Mouse (Mus musculus): ENCODE measurements at regions not wholly inside any gene's neighbourhood (a gene's known extent, or its start where the extent isn't known, plus 50 kb on each side); places are given as distances from the start of the nearest gene placed in this dataset.

DNA sequence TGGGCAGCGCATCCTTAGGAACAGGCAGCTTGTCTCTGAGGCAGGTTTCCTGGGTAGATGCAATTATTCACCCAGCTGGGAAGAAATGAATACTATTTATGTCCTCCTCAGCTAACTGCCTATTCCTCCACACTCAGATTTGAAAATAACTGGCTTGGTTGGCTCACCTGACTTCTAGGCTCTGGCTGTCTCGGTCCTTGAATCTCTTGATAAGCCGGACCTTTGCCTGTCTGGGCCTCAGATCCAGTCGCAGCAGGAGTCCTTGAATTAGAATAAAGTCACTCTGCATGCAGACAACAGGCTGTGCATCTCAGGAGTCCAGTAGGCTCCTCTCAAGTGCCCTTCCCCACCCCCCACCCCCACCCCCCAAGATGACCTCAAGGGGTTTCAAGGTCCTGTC, 108.7 kb upstream of the Arhgap5 start:
- Histone ChIP-seq H3K27ac (ENCODE audit: control insufficient read depth, low read depth, low read length) (no peak overlapping the region), H3K9ac (ENCODE audit: control insufficient read depth, low read depth, low read length, poor library complexity, severe bottlenecking) (no peak overlapping the region), H3K36me3 (ENCODE audit: control insufficient read depth in 1 of 2, insufficient read depth in 2 of 2, low read length in 2 of 2) (no peaks in the 10 kb centered on the region), H3K4me3 (ENCODE audit: control insufficient read depth in 1 of 2, insufficient read depth in 1 of 2, low read depth in 2 of 2, low read length in 2 of 2) (no peak overlapping the region), H3K27me3 (ENCODE audit: control insufficient read depth in 1 of 2, insufficient read depth in 2 of 2, low read length in 2 of 2) (no peaks in the 10 kb centered on the region; a peak in 1 of 4 replicates), H3K4me1 (ENCODE audit: control insufficient read depth in 1 of 2, insufficient read depth in 2 of 2, low read length in 2 of 2) (no peaks in the 10 kb centered on the region), H3K9me3 (replicated peaks; ENCODE audit: insufficient read depth, low read length) (no peaks in the 10 kb centered on the region), H3K79me2 (ENCODE audit: control insufficient read depth, insufficient read depth, low read length, poor library complexity) (no peaks in the 10 kb centered on the region)
- TF ChIP-seq MAZ (IDR thresholded peaks at IDR 0.05; ENCODE audit: low read depth, low read length), result no peak
- no peak for TF ChIP-seq MEF2A (IDR thresholded peaks at IDR 0.05; ENCODE audit: extremely low read depth, insufficient replicate concordance, low read depth, low read length, poor library complexity, severe bottlenecking)
- no peak for TF ChIP-seq SMC3 (IDR thresholded peaks at IDR 0.05; ENCODE audit: low read depth, low read length)
- no peak for TF ChIP-seq MAX (IDR thresholded peaks at IDR 0.05; ENCODE audit: low read length)
- no peak for TF ChIP-seq NRF1 (IDR thresholded peaks at IDR 0.05; ENCODE audit: insufficient read depth, low read depth, low read length, poor library complexity, severe bottlenecking)
- TF ChIP-seq ZNF384 (IDR thresholded peaks at IDR 0.05; ENCODE audit: low read depth, low read length), result no peak
- no peak for TF ChIP-seq JUND (IDR thresholded peaks at IDR 0.05; ENCODE audit: low read depth, low read length)
- TF ChIP-seq ZKSCAN1 (IDR thresholded peaks at IDR 0.05; ENCODE audit: low read depth, low read length), result no peak
- no peak for TF ChIP-seq POLR2AphosphoS2 (IDR thresholded peaks at IDR 0.05; ENCODE audit: low read length)
- no peak for TF ChIP-seq NELFE (IDR thresholded peaks at IDR 0.05; ENCODE audit: low read depth, low read length)
- no peak for TF ChIP-seq MYC (IDR thresholded peaks at IDR 0.05; ENCODE audit: low read depth, low read length)
- no peak for TF ChIP-seq CHD2 (IDR thresholded peaks at IDR 0.05; ENCODE audit: low read length)
- TF ChIP-seq E2F4 (IDR thresholded peaks at IDR 0.05; ENCODE audit: borderline replicate concordance, low read depth, low read length), result no peak
- TF ChIP-seq TCF12 (IDR thresholded peaks at IDR 0.05; ENCODE audit: low read depth, low read length), result no peak
- TF ChIP-seq BHLHE40 (IDR thresholded peaks at IDR 0.05; ENCODE audit: borderline replicate concordance, low read depth, low read length), result no peak
- no peak for TF ChIP-seq CTCF (IDR thresholded peaks at IDR 0.05 in 2 of 3, conservative IDR thresholded peaks at IDR 0.05 in 1 of 3; ENCODE audit: control insufficient read depth in 1 of 3, insufficient read depth in 1 of 3, low read depth in 2 of 3, low read length in 3 of 3, poor library complexity in 1 of 3, severe bottlenecking in 1 of 3)
- TF ChIP-seq POLR2A (IDR thresholded peaks at IDR 0.05; ENCODE audit: control insufficient read depth in 1 of 2, insufficient read depth in 1 of 2, low read depth in 1 of 2, low read length in 2 of 2, poor library complexity in 1 of 2), result no peak
- TF ChIP-seq TAL1 (IDR thresholded peaks at IDR 0.05; ENCODE audit: low read length), result no peak
- no peak for DNase-seq (ENCODE audit: low read depth, low spot score)

GRCm38 (mm10) chr12:52396178-52396841, 107.5 kb upstream of the Arhgap5 start:
- no peak overlapping the region for H3K4me3 ChIP-seq (ENCODE audit: control insufficient read depth in 1 of 2, insufficient read depth in 1 of 2, low read depth in 2 of 2, low read length in 2 of 2)
- no peak overlapping the region for H3K9ac ChIP-seq (ENCODE audit: control insufficient read depth, low read depth, low read length, poor library complexity, severe bottlenecking)
- no peaks in the 10 kb centered on the region; a peak in 1 of 4 replicates for H3K27me3 ChIP-seq (ENCODE audit: control insufficient read depth in 1 of 2, insufficient read depth in 2 of 2, low read length in 2 of 2)
- no peak for TF ChIP-seq MAX (IDR thresholded peaks at IDR 0.05; ENCODE audit: low read length)
- TF ChIP-seq EP300 (IDR thresholded peaks at IDR 0.05; ENCODE audit: low read depth in 1 of 2, low read length in 2 of 2), result no peak
- no peak for TF ChIP-seq NELFE (IDR thresholded peaks at IDR 0.05; ENCODE audit: low read depth, low read length)
- no peak for TF ChIP-seq NRF1 (IDR thresholded peaks at IDR 0.05; ENCODE audit: insufficient read depth, low read depth, low read length, poor library complexity, severe bottlenecking)
- no peak for TF ChIP-seq ZMIZ1 (IDR thresholded peaks at IDR 0.05; ENCODE audit: low read depth, low read length)
- no peak for TF ChIP-seq GABPA (IDR thresholded peaks at IDR 0.05; ENCODE audit: low read depth, low read length)
- no peak for TF ChIP-seq ZNF384 (IDR thresholded peaks at IDR 0.05; ENCODE audit: low read depth, low read length)
- TF ChIP-seq POLR2A (IDR thresholded peaks at IDR 0.05; ENCODE audit: control insufficient read depth in 1 of 2, insufficient read depth in 1 of 2, low read depth in 1 of 2, low read length in 2 of 2, poor library complexity in 1 of 2), result no peak
- no peak for TF ChIP-seq MAFK (IDR thresholded peaks at IDR 0.05; ENCODE audit: borderline replicate concordance, low read depth, low read length)
- no peak for TF ChIP-seq SIN3A (IDR thresholded peaks at IDR 0.05; ENCODE audit: low read length)
- TF ChIP-seq POLR2AphosphoS2 (IDR thresholded peaks at IDR 0.05; ENCODE audit: low read length), result no peak
- no peak for TF ChIP-seq CHD1 (IDR thresholded peaks at IDR 0.05; ENCODE audit: low read depth, low read length)
- TF ChIP-seq JUND (IDR thresholded peaks at IDR 0.05; ENCODE audit: low read depth, low read length), result no peak
- H3K36me3 ChIP-seq (ENCODE audit: control insufficient read depth in 1 of 2, insufficient read depth in 2 of 2, low read length in 2 of 2), result no peaks in the 10 kb centered on the region
- no peak for DNase-seq (ENCODE audit: low read depth, low spot score)
- H3K79me2 ChIP-seq (ENCODE audit: control insufficient read depth, insufficient read depth, low read length, poor library complexity), result no peaks in the 10 kb centered on the region
- H3K27ac ChIP-seq (ENCODE audit: control insufficient read depth, low read depth, low read length), result no peak overlapping the region
- H3K4me1 ChIP-seq (ENCODE audit: control insufficient read depth in 1 of 2, insufficient read depth in 2 of 2, low read length in 2 of 2), result no peaks in the 10 kb centered on the region
- no peaks in the 10 kb centered on the region for H3K9me3 ChIP-seq (replicated peaks; ENCODE audit: insufficient read depth, low read length)
